Mouse (Mus musculus): Measurements from ENCODE around the gene Sirt2. TPM values are rescaled to one million over a fixed set of nuclear protein-coding genes. Genes with fewer than 3 reads are reported as not detected.

The Sirt2 gene
- polyA plus RNA-seq, 1 experiment from 2014 or later = 67.3 TPM

- peaks cover 100% of the 10 kb centered on the region for H3K36me3 ChIP-seq (ENCODE audit: insufficient read depth, low read length)
Measured at GRCm38 (mm10) chr7:28817524-28817923, 51.0 kb downstream of the Sirt2 start.

GRCm38 (mm10) chr7:28817957-28818356 is 51.4 kb downstream of the Sirt2 start:
- no peak overlapping the region for H3K4me3 ChIP-seq (ENCODE audit: low read length)
- 84% methylated on average over 4 of the region's 4 CpGs for WGBS
- ATAC-seq (ENCODE audit: low FRiP score, low TSS enrichment) = no peak
- H3K9me3 ChIP-seq (ENCODE audit: low read length) = no peaks in the 10 kb centered on the region
- H3K9ac ChIP-seq (replicated peaks; ENCODE audit: low read length) = no peak overlapping the region
- no peak overlapping the region for H3K27ac ChIP-seq (ENCODE audit: low read length)
- H3K4me2 ChIP-seq (replicated peaks; ENCODE audit: low read depth, low read length) = no peak overlapping the region
- H3K27me3 ChIP-seq (ENCODE audit: insufficient read depth, low read length) = no peaks in the 10 kb centered on the region
- H3K4me1 ChIP-seq (ENCODE audit: insufficient read depth, low read length) = peaks cover 55% of the 10 kb centered on the region
- H3K36me3 ChIP-seq (ENCODE audit: insufficient read depth, low read length) = peaks cover 96% of the 10 kb centered on the region

More at GRCm38 (mm10) chr7:28817524-28817923, 51.0 kb downstream of the Sirt2 start:
- no peak overlapping the region for H3K4me3 ChIP-seq (ENCODE audit: low read length)
- no peaks in the 10 kb centered on the region for H3K27me3 ChIP-seq (ENCODE audit: insufficient read depth, low read length)
- WGBS = 72% methylated on average over 6 of the region's 6 CpGs
- H3K4me1 ChIP-seq (ENCODE audit: insufficient read depth, low read length) = peaks cover 59% of the 10 kb centered on the region
- no peaks in the 10 kb centered on the region for H3K9me3 ChIP-seq (ENCODE audit: low read length)
- no peak overlapping the region for H3K27ac ChIP-seq (ENCODE audit: low read length)
- ATAC-seq (ENCODE audit: low FRiP score, low TSS enrichment) = no peak
- H3K9ac ChIP-seq (replicated peaks; ENCODE audit: low read length) = no peak overlapping the region
- H3K4me2 ChIP-seq (replicated peaks; ENCODE audit: low read depth, low read length) = no peak overlapping the region

- H3K27me3 ChIP-seq (ENCODE audit: insufficient read depth, low read length) = no peaks in the 10 kb centered on the region
- peaks cover 50% of the 10 kb centered on the region for H3K4me1 ChIP-seq (ENCODE audit: insufficient read depth, low read length)
- no peak overlapping the region for H3K4me2 ChIP-seq (replicated peaks; ENCODE audit: low read depth, low read length)
- no peaks in the 10 kb centered on the region for H3K9me3 ChIP-seq (ENCODE audit: low read length)
- no peak overlapping the region for H3K4me3 ChIP-seq (ENCODE audit: low read length)
- no peak overlapping the region for H3K9ac ChIP-seq (replicated peaks; ENCODE audit: low read length)
- H3K27ac ChIP-seq (ENCODE audit: low read length) = no peak overlapping the region
- 87% methylated on average over 18 of the region's 18 CpGs for WGBS
- peaks cover 91% of the 10 kb centered on the region for H3K36me3 ChIP-seq (ENCODE audit: insufficient read depth, low read length)
- no peak for ATAC-seq (ENCODE audit: low FRiP score, low TSS enrichment)
Measured at GRCm38 (mm10) chr7:28818436-28818835, 51.9 kb downstream of the Sirt2 start.

GRCm38 (mm10) chr7:28818861-28819452 is 52.4 kb downstream of the Sirt2 start:
- H3K27me3 ChIP-seq (ENCODE audit: insufficient read depth, low read length) = no peaks in the 10 kb centered on the region
- H3K4me2 ChIP-seq (replicated peaks; ENCODE audit: low read depth, low read length) = no peak overlapping the region
- H3K4me1 ChIP-seq (ENCODE audit: insufficient read depth, low read length) = peaks cover 45% of the 10 kb centered on the region
- WGBS = 80% methylated on average over 4 of the region's 4 CpGs
- H3K36me3 ChIP-seq (ENCODE audit: insufficient read depth, low read length) = peaks cover 86% of the 10 kb centered on the region
- H3K9ac ChIP-seq (replicated peaks; ENCODE audit: low read length) = no peak overlapping the region
- H3K27ac ChIP-seq (ENCODE audit: low read length) = no peak overlapping the region
- H3K4me3 ChIP-seq (ENCODE audit: low read length) = no peak overlapping the region
- no peaks in the 10 kb centered on the region for H3K9me3 ChIP-seq (ENCODE audit: low read length)
- ATAC-seq (ENCODE audit: low FRiP score, low TSS enrichment) = no peak

GRCm38 (mm10) chr7:28819571-28819970 is 53.0 kb downstream of the Sirt2 start:
- ATAC-seq (ENCODE audit: low FRiP score, low TSS enrichment) = no peak
- WGBS = 92% methylated on average over 4 of the region's 4 CpGs
- no peaks in the 10 kb centered on the region for H3K9me3 ChIP-seq (ENCODE audit: low read length)

GRCm38 (mm10) chr7:28820358-28821260 is 54.1 kb downstream of the Sirt2 start:
- WGBS = 68% methylated on average over 12 of the region's 12 CpGs
- Histone ChIP-seq H3K9ac (replicated peaks; ENCODE audit: low read length) (no peak overlapping the region; the same call in 1 of the 2 replicates), H3K9me3 (ENCODE audit: low read length) (no peaks in the 10 kb centered on the region), H3K4me2 (replicated peaks; ENCODE audit: low read depth, low read length) (no peak overlapping the region), H3K4me3 (ENCODE audit: low read length) (no peak overlapping the region), H3K27me3 (ENCODE audit: insufficient read depth, low read length) (no peaks in the 10 kb centered on the region), H3K27ac (ENCODE audit: low read length) (peak overlapping the region; percentile 12; the same call in 1 of the 2 replicates), H3K4me1 (ENCODE audit: insufficient read depth, low read length) (peaks cover 40% of the 10 kb centered on the region), H3K36me3 (ENCODE audit: insufficient read depth, low read length) (peaks cover 69% of the 10 kb centered on the region)
- ATAC-seq (ENCODE audit: low FRiP score, low TSS enrichment) = no peak

More at GRCm38 (mm10) chr7:28819571-28819970, 53.0 kb downstream of the Sirt2 start:
- Histone ChIP-seq H3K9ac (replicated peaks; ENCODE audit: low read length) (no peak overlapping the region), H3K4me2 (replicated peaks; ENCODE audit: low read depth, low read length) (no peak overlapping the region), H3K27me3 (ENCODE audit: insufficient read depth, low read length) (no peaks in the 10 kb centered on the region), H3K27ac (ENCODE audit: low read length) (no peak overlapping the region), H3K4me3 (ENCODE audit: low read length) (no peak overlapping the region), H3K36me3 (ENCODE audit: insufficient read depth, low read length) (peaks cover 80% of the 10 kb centered on the region), H3K4me1 (ENCODE audit: insufficient read depth, low read length) (peaks cover 45% of the 10 kb centered on the region)

GRCm38 (mm10) chr7:28821261-28821831 is 54.8 kb downstream of the Sirt2 start:
- H3K36me3 ChIP-seq (ENCODE audit: insufficient read depth, low read length) = peaks cover 62% of the 10 kb centered on the region
- ATAC-seq (ENCODE audit: low FRiP score, low TSS enrichment) = no peak
- peaks cover 33% of the 10 kb centered on the region for H3K4me1 ChIP-seq (ENCODE audit: insufficient read depth, low read length)
- H3K4me2 ChIP-seq (replicated peaks; ENCODE audit: low read depth, low read length) = no peak overlapping the region
- H3K9ac ChIP-seq (replicated peaks; ENCODE audit: low read length) = no peak overlapping the region; the same call in 1 of the 2 replicates
- H3K4me3 ChIP-seq (ENCODE audit: low read length) = no peak overlapping the region
- H3K27me3 ChIP-seq (ENCODE audit: insufficient read depth, low read length) = no peaks in the 10 kb centered on the region
- H3K9me3 ChIP-seq (ENCODE audit: low read length) = no peaks in the 10 kb centered on the region
- H3K27ac ChIP-seq (ENCODE audit: low read length) = peak overlapping the region; percentile 12; the same call in 1 of the 2 replicates
- WGBS = 69% methylated on average over 10 of the region's 10 CpGs

- no peak for ATAC-seq (ENCODE audit: low FRiP score, low TSS enrichment)
- Histone ChIP-seq H3K9ac (replicated peaks; ENCODE audit: low read length) (no peak overlapping the region), H3K9me3 (ENCODE audit: low read length) (no peaks in the 10 kb centered on the region), H3K4me2 (replicated peaks; ENCODE audit: low read depth, low read length) (no peak overlapping the region), H3K36me3 (ENCODE audit: insufficient read depth, low read length) (peaks cover 50% of the 10 kb centered on the region), H3K4me1 (ENCODE audit: insufficient read depth, low read length) (peaks cover 25% of the 10 kb centered on the region), H3K4me3 (ENCODE audit: low read length) (no peak overlapping the region), H3K27ac (ENCODE audit: low read length) (no peak overlapping the region), H3K27me3 (ENCODE audit: insufficient read depth, low read length) (no peaks in the 10 kb centered on the region)
- WGBS = 76% methylated on average over 1 of the region's 1 CpGs
Measured at GRCm38 (mm10) chr7:28822556-28822955, 56.0 kb downstream of the Sirt2 start.

GRCm38 (mm10) chr7:28822993-28823903 is 56.7 kb downstream of the Sirt2 start:
- Histone ChIP-seq H3K4me2 (replicated peaks; ENCODE audit: low read depth, low read length) (no peak overlapping the region), H3K4me1 (ENCODE audit: insufficient read depth, low read length) (peaks cover 20% of the 10 kb centered on the region), H3K9ac (replicated peaks; ENCODE audit: low read length) (no peak overlapping the region), H3K4me3 (ENCODE audit: low read length) (no peak overlapping the region), H3K36me3 (ENCODE audit: insufficient read depth, low read length) (peaks cover 43% of the 10 kb centered on the region), H3K27me3 (ENCODE audit: insufficient read depth, low read length) (no peaks in the 10 kb centered on the region), H3K27ac (ENCODE audit: low read length) (0 out of 2 replicates have a peak overlapping the region, but pooled peaks have one; percentile 95), H3K9me3 (ENCODE audit: low read length) (no peaks in the 10 kb centered on the region)
- 53% methylated on average over 10 of the region's 10 CpGs for WGBS
- ATAC-seq (ENCODE audit: low FRiP score, low TSS enrichment) = no peak

All from kidney, embryonic 16.5 days (tissue).